16 mouse cellular contexts compared by ENCODE assay signal in genomic region chr11:55217418-55217817, GRCm38 (mm10). TPM values are rescaled to one million over a fixed set of nuclear protein-coding genes. Genes with fewer than 3 reads are reported as not detected.
DNase-seq lines count a peak whose midpoint lies in the region; ATAC-seq and TF ChIP-seq lines count a peak whose summit lies in the region.
"Had no signal": no experiment of that assay in that cellular context is flagged by ENCODE, and none has a peak within 500 bp of the region (broad histone marks: within the 10 kb centered on the region; RNA-seq: fewer than 3 reads in every experiment).

No protein-coding gene starts in this region.

- H3K4me3 ChIP-seq in layer of hippocampus, adult 2 months, result no peak overlapping the region
- peak overlapping the region; percentile 26 for H3K4me3 ChIP-seq in kidney, adult 2 months (ENCODE audit: insufficient read depth, low read depth, low read length)
- no peak overlapping the region for H3K4me3 ChIP-seq in liver, embryonic 16.5 days (ENCODE audit: low read depth, low read length)
- H3K4me3 ChIP-seq: embryonic facial prominence, embryonic 12.5 days; gastrocnemius, adult 2 months; limb, embryonic 13.5 days had no signal

- peak overlapping the region; percentile 72 for H3K27ac ChIP-seq in layer of hippocampus, adult 2 months
- H3K27ac ChIP-seq in kidney, adult 2 months (ENCODE audit: insufficient read depth, low read depth, low read length), result peak overlapping the region; percentile 96
- H3K27ac ChIP-seq in liver, embryonic 16.5 days (ENCODE audit: low read length), result peak overlapping the region; percentile 78
- H3K27ac ChIP-seq: embryonic facial prominence, embryonic 12.5 days; gastrocnemius, adult 2 months; limb, embryonic 13.5 days had no signal

- no peaks in the 10 kb centered on the region for H3K9me3 ChIP-seq in liver, embryonic 16.5 days (replicated peaks; ENCODE audit: control insufficient read depth, low read length)
- H3K9me3 ChIP-seq: embryonic facial prominence, embryonic 12.5 days; G1E had no signal

- TF ChIP-seq POLR2A in kidney, adult 2 months (IDR thresholded peaks at IDR 0.05; ENCODE audit: low read depth, low read length), result peak; percentile 31

- peak; percentile 88 for ATAC-seq in liver, embryonic 16.5 days (ENCODE audit: low read depth)
- ATAC-seq in monocyte, adult 5-6 weeks (replicated peaks; ENCODE audit: insufficient number of reproducible peaks, low FRiP score, low TSS enrichment, poor library complexity, severe bottlenecking), result no peak
- ATAC-seq: CD4-positive, CD25-positive, alpha-beta regulatory T cell, adult 4 months had no signal

- H3K27me3 ChIP-seq in kidney, adult 2 months (replicated peaks; ENCODE audit: control insufficient read depth, insufficient read depth, low read length), result no peaks in the 10 kb centered on the region
- no peaks in the 10 kb centered on the region for H3K27me3 ChIP-seq in liver, embryonic 16.5 days (ENCODE audit: control insufficient read depth, insufficient read depth, low read depth, low read length)
- H3K27me3 ChIP-seq: embryonic facial prominence, embryonic 12.5 days; limb, embryonic 13.5 days had no signal

- 51% methylated on average over 4 of the region's 4 CpGs for WGBS in kidney, adult 2 months
- 60% methylated on average over 4 of the region's 4 CpGs for WGBS in liver, embryonic 16.5 days (ENCODE audit: insufficient replicate concordance)

- no peak overlapping the region for H3K9ac ChIP-seq in liver, embryonic 16.5 days (ENCODE audit: low read depth, low read length)
- H3K9ac ChIP-seq: embryonic facial prominence, embryonic 12.5 days; limb, embryonic 13.5 days had no signal

- no peak overlapping the region for H3K4me2 ChIP-seq in liver, embryonic 16.5 days (ENCODE audit: low read depth, low read length)
- H3K4me2 ChIP-seq: embryonic facial prominence, embryonic 12.5 days; limb, embryonic 13.5 days had no signal

- peaks cover 22% of the 10 kb centered on the region; the same call in 1 of the 2 replicates for H3K4me1 ChIP-seq in kidney, adult 2 months (ENCODE audit: control insufficient read depth, insufficient read depth, low read length)
- H3K4me1 ChIP-seq in liver, embryonic 16.5 days (ENCODE audit: control insufficient read depth, low read depth, low read length), result peaks cover 10% of the 10 kb centered on the region
- H3K4me1 ChIP-seq: embryonic facial prominence, embryonic 12.5 days; limb, embryonic 13.5 days had no signal

- H3K36me3 ChIP-seq in kidney, adult 2 months (ENCODE audit: control insufficient read depth, insufficient read depth, low read length), result no peaks in the 10 kb centered on the region; the same call in 1 of the 2 replicates
- no peaks in the 10 kb centered on the region for H3K36me3 ChIP-seq in liver, embryonic 16.5 days (ENCODE audit: control insufficient read depth, insufficient read depth)

- no peak for DNase-seq in layer of hippocampus, adult 2 months (ENCODE audit: low spot score in 2 of 2)
- no peak for DNase-seq in layer of hippocampus, postnatal 25 days (ENCODE audit: extremely low spot score in 1 of 2, low spot score in 1 of 2)
- peak; percentile 93 for DNase-seq in kidney, adult 2 months
- peak; percentile 71 for DNase-seq in kidney, postnatal 14 days
- DNase-seq in cerebellum, adult 11 months, result no peak
- DNase-seq in retina, embryonic 14.5 days (ENCODE audit: low spot score), result no peak
- DNase-seq: cerebellum, postnatal 10 days; gastrocnemius, adult 2 months; right cerebral cortex, postnatal 14 days had no signal

- TF ChIP-seq CTCF in layer of hippocampus, adult 2 months (conservative IDR thresholded peaks at IDR 0.05), result no peak
- TF ChIP-seq CTCF in kidney, adult 2 months (conservative IDR thresholded peaks at IDR 0.05; ENCODE audit: insufficient read depth, insufficient read length, low read depth, low read length), result peak; percentile 19; the same call in 1 of the 2 replicates

RNA-seq across cellular contexts. Expression of gene Slc36a1, which starts 13.3 kb away (rescaled TPM):
- total RNA-seq in layer of hippocampus, adult 2 months (2021), result 10 to 100 TPM; 52.1 to 55.3 TPM
- 10 to 100 TPM; 59.3 to 61.5 TPM for total RNA-seq in layer of hippocampus, postnatal 25 days (2021)
- polyA plus RNA-seq in kidney, adult 2 months (2012; rRNA removed), result 60.5 and 63.4 TPM in 2 replicates
- polyA plus RNA-seq in liver, embryonic 16.5 days (2015; fragmentation: Nextera tagmentation; extraction: Ambion mirVana), result 2.3 and 2.5 TPM in 2 replicates
- total RNA-seq in monocyte, adult 5-6 weeks (2017), result 5.2 to 11.1 TPM (median 8.1 TPM) in 3 replicates

RNA-seq across cellular contexts. Expression of gene Slc36a2, which starts 32.5 kb away (rescaled TPM):
- total RNA-seq in layer of hippocampus, adult 2 months (2021), result under 1 TPM in 1 of 2 experiments, not detected in 1; 0.33 TPM
- total RNA-seq in layer of hippocampus, postnatal 25 days (2021), result under 1 TPM in 1 of 2 experiments, not detected in 1; 0.10 TPM
- polyA plus RNA-seq in kidney, adult 2 months (2012; rRNA removed), result 35.4 and 36.9 TPM in 2 replicates
- 39.3 and 51.1 TPM in 2 replicates for polyA plus RNA-seq in liver, embryonic 16.5 days (2015; fragmentation: Nextera tagmentation; extraction: Ambion mirVana)
- total RNA-seq in monocyte, adult 5-6 weeks (2017), result not detected in 3 replicates
- total RNA-seq: megakaryocyte-erythroid progenitor cell, adult 5-6 weeks had no signal
- polyA plus RNA-seq: CD4-positive, CD25-positive, alpha-beta regulatory T cell, adult 4 months; G1E had no signal

Comparison
In these comparisons a context has a peak if more than half of its experiments do, and no peak if none do; other contexts are left out.
1. DNase-seq: peak in kidney, adult 2 months (single experiment) and kidney, postnatal 14 days (single experiment); none in layer of hippocampus, adult 2 months (0 of 2), layer of hippocampus, postnatal 25 days (0 of 2), cerebellum, adult 11 months (single experiment) and retina, embryonic 14.5 days (single experiment).
2. Peak in every context shown above with its lines, with median percentiles within 50 percentile points of each other: H3K27ac ChIP-seq.